Mouse (Mus musculus) stomach, embryonic 16.5 days (tissue): ENCODE data around the gene Gla. TPM values are rescaled to one million over a fixed set of nuclear protein-coding genes. Genes with fewer than 3 reads are reported as not detected.
A peak's percentile ranks its signal among the peaks of the same experiment; 100 is the strongest.

Experiments
- ATAC-seq: fragments of 200-750 bp; cut with Nextera tagmentation; 2 replicates; pipeline ENCODE4 v1.8.0; 2017; ENCODE audit warnings: moderate number of reproducible peaks, moderate TSS enrichment; ENCODE audit not compliant: insufficient read depth, low FRiP score
- H3K27ac ChIP-seq: fragments of 300-500 bp; sonication (generic); 2 replicates; pipeline ENCODE4 v1.5.1; 2014; ENCODE audit warnings: low read length
- H3K27me3 ChIP-seq: fragments of 300-500 bp; sonication (generic); 2 replicates; pipeline ENCODE4 v1.6.1; 2014; ENCODE audit warnings: low read length, control low read depth, mixed read lengths; ENCODE audit not compliant: control insufficient read depth, insufficient read depth
- H3K36me3 ChIP-seq: fragments of 300-500 bp; sonication (generic); 2 replicates; pipeline ENCODE4 v1.6.1; 2014; ENCODE audit warnings: low read length; ENCODE audit not compliant: control insufficient read depth, insufficient read depth
- H3K4me1 ChIP-seq: fragments of 300-500 bp; sonication (generic); 2 replicates; pipeline ENCODE4 v1.6.1; 2014; ENCODE audit warnings: low read length, control low read depth, mixed read lengths; ENCODE audit not compliant: control insufficient read depth, insufficient read depth
- H3K4me2 ChIP-seq: fragments of 300-500 bp; sonication (generic); 2 replicates; pipeline ENCODE4 v1.6.1; 2014; ENCODE audit warnings: low read depth, low read length, mixed read lengths
- H3K4me3 ChIP-seq: fragments of 300-500 bp; sonication (generic); replicated peaks from 2 replicates; pipeline ENCODE4 v1.5.1; 2014; ENCODE audit warnings: mild to moderate bottlenecking, low read length
- H3K9ac ChIP-seq: fragments of 300-500 bp; sonication (generic); 2 replicates; pipeline ENCODE4 v1.6.1; 2014; ENCODE audit warnings: low read length
- H3K9me3 ChIP-seq: fragments of 300-500 bp; sonication (generic); replicated peaks from 2 replicates; pipeline ENCODE4 v1.6.1; 2016; ENCODE audit warnings: low read length, control low read depth; ENCODE audit not compliant: control insufficient read depth
- WGBS: fragments of 180-500 bp; shearing (Covaris S2); extraction: QIAGEN DNeasy Blood & Tissue Kit; methylation state at CpG from one replicate; pipeline ENCODE4 v1.1.7; 2014; 5-methylcytosine and 5-hydroxymethylcytosine counted together
- polyA plus RNA-seq: library from polyadenylated mRNA; unstranded; fragments of >200 nt; fragmentation: Nextera tagmentation; extraction: Ambion mirVana; gene quantifications from 2 replicates; pipeline ENCODE4 v1.2.1, GENCODE M21; 2015

Gla gene
- polyA plus RNA-seq, 1 experiment from 2014 or later: 6.5 TPM

- ATAC-seq: no peak
- WGBS: 15% methylated on average over 10 of the region's 10 CpGs
- no peaks in the 10 kb centered on the region for H3K36me3 ChIP-seq
Observed at GRCm38 (mm10) chrX:134599922-134600565, 881 bp downstream of the Gla start.

GRCm38 (mm10) chrX:134589836-134590235 is 11.1 kb downstream of the Gla start:
- ATAC-seq: no peak
- Histone ChIP-seq H3K4me3 (no peak overlapping the region), H3K4me2 (no peak overlapping the region), H3K36me3 (no peaks in the 10 kb centered on the region), H3K27ac (no peak overlapping the region), H3K9me3 (no peaks in the 10 kb centered on the region), H3K27me3 (no peaks in the 10 kb centered on the region), H3K9ac (no peak overlapping the region), H3K4me1 (no peaks in the 10 kb centered on the region)
- 43% methylated on average over 5 of the region's 5 CpGs for WGBS

More at GRCm38 (mm10) chrX:134599922-134600565, 881 bp downstream of the Gla start:
- Histone ChIP-seq H3K4me2 (peak overlapping the region; percentile 58), H3K9me3 (no peaks in the 10 kb centered on the region), H3K27me3 (no peaks in the 10 kb centered on the region; the same call in 1 of the 2 replicates), H3K4me1 (0 out of 2 replicates have a peak, but pooled peaks cover 4% of the 10 kb centered on the region), H3K9ac (peak overlapping the region; percentile 65), H3K4me3 (peak overlapping the region; percentile 59), H3K27ac (peak overlapping the region; percentile 67)

GRCm38 (mm10) chrX:134588997-134589396 is 11.9 kb downstream of the Gla start:
- ATAC-seq: no peak
- no peak overlapping the region for H3K9ac ChIP-seq
- no peaks in the 10 kb centered on the region for H3K27me3 ChIP-seq
- H3K27ac ChIP-seq: no peak overlapping the region
- no peak overlapping the region for H3K4me3 ChIP-seq
- 78% methylated on average over 3 of the region's 3 CpGs for WGBS
- no peaks in the 10 kb centered on the region for H3K36me3 ChIP-seq
- no peak overlapping the region for H3K4me2 ChIP-seq
- H3K9me3 ChIP-seq: no peaks in the 10 kb centered on the region
- no peaks in the 10 kb centered on the region for H3K4me1 ChIP-seq

- Histone ChIP-seq H3K4me1 (no peaks in the 10 kb centered on the region), H3K27me3 (no peaks in the 10 kb centered on the region), H3K4me2 (no peak overlapping the region), H3K4me3 (no peak overlapping the region), H3K27ac (no peak overlapping the region), H3K9ac (no peak overlapping the region), H3K36me3 (no peaks in the 10 kb centered on the region), H3K9me3 (no peaks in the 10 kb centered on the region)
- ATAC-seq: no peak
- WGBS: 76% methylated on average over 4 of the region's 4 CpGs
Observed at GRCm38 (mm10) chrX:134588261-134588660, 12.7 kb downstream of the Gla start.

- Histone ChIP-seq H3K9me3 (no peaks in the 10 kb centered on the region), H3K9ac (peak overlapping the region; percentile 77), H3K4me1 (no peaks in the 10 kb centered on the region), H3K36me3 (no peaks in the 10 kb centered on the region), H3K27ac (no peak overlapping the region), H3K4me2 (peak overlapping the region; percentile 65), H3K27me3 (no peaks in the 10 kb centered on the region), H3K4me3 (peak overlapping the region; percentile 57)
- 26% methylated on average over 8 of the region's 8 CpGs for WGBS
- ATAC-seq: no peak
Observed at GRCm38 (mm10) chrX:134586447-134586846, 14.5 kb downstream of the Gla start.

- WGBS: 12% methylated on average over 45 of the region's 45 CpGs
- Histone ChIP-seq H3K9ac (peak within 1 kb of the TSS; percentile 77), H3K9me3 (no peaks in the 10 kb centered on the region), H3K4me1 (no peaks in the 10 kb centered on the region), H3K4me3 (peak within 1 kb of the TSS; percentile 57), H3K27ac (peak within 1 kb of the TSS; percentile 85), H3K4me2 (peak within 1 kb of the TSS; percentile 65), H3K27me3 (no peaks in the 10 kb centered on the region), H3K36me3 (no peaks in the 10 kb centered on the region)
- peak; percentile 96 for ATAC-seq
Observed at GRCm38 (mm10) chrX:134585103-134586002, 15.6 kb downstream of the Gla start, which contains the start of gene Rpl36a. TSS of gene Rpl36a (plus strand) at chrX:134585654.

- Histone ChIP-seq H3K4me3 (no peak within 1 kb of the TSS), H3K9ac (no peak within 1 kb of the TSS), H3K27me3 (no peaks in the 10 kb centered on the region), H3K4me2 (no peak within 1 kb of the TSS), H3K4me1 (no peaks in the 10 kb centered on the region), H3K27ac (no peak within 1 kb of the TSS), H3K9me3 (no peaks in the 10 kb centered on the region), H3K36me3 (no peaks in the 10 kb centered on the region)
- ATAC-seq: no peak
- WGBS: 82% methylated on average over 11 of the region's 11 CpGs
Observed at GRCm38 (mm10) chrX:134582888-134583669, 17.8 kb downstream of the Gla start, which contains the start of gene Btk. TSS of gene Btk (minus strand) at chrX:134583570.

GRCm38 (mm10) chrX:134582270-134582669 is 18.7 kb downstream of the Gla start:
- H3K4me1 ChIP-seq: no peaks in the 10 kb centered on the region
- no peak overlapping the region for H3K27ac ChIP-seq
- no peak for ATAC-seq
- no peak overlapping the region for H3K4me3 ChIP-seq
- 72% methylated on average over 11 of the region's 11 CpGs for WGBS
- H3K27me3 ChIP-seq: no peaks in the 10 kb centered on the region
- no peaks in the 10 kb centered on the region for H3K36me3 ChIP-seq
- H3K4me2 ChIP-seq: no peak overlapping the region
- H3K9ac ChIP-seq: no peak overlapping the region
- H3K9me3 ChIP-seq: no peaks in the 10 kb centered on the region
